Mouse (Mus musculus) stomach, embryonic 16.5 days (tissue): ENCODE data around the gene Phip. TPM values are rescaled to one million over a fixed set of nuclear protein-coding genes. Genes with fewer than 3 reads are reported as not detected.

ENCODE experiments used
- ATAC-seq: fragments of 200-750 bp; cut with Nextera tagmentation; 2 replicates; pipeline ENCODE4 v1.8.0; 2017; ENCODE audit warnings: moderate number of reproducible peaks, moderate TSS enrichment; ENCODE audit not compliant: insufficient read depth, low FRiP score
- H3K27ac ChIP-seq: fragments of 300-500 bp; sonication (generic); 2 replicates; pipeline ENCODE4 v1.5.1; 2014; ENCODE audit warnings: low read length
- H3K27me3 ChIP-seq: fragments of 300-500 bp; sonication (generic); 2 replicates; pipeline ENCODE4 v1.6.1; 2014; ENCODE audit warnings: low read length, control low read depth, mixed read lengths; ENCODE audit not compliant: control insufficient read depth, insufficient read depth
- H3K36me3 ChIP-seq: fragments of 300-500 bp; sonication (generic); 2 replicates; pipeline ENCODE4 v1.6.1; 2014; ENCODE audit warnings: low read length; ENCODE audit not compliant: control insufficient read depth, insufficient read depth
- H3K4me1 ChIP-seq: fragments of 300-500 bp; sonication (generic); 2 replicates; pipeline ENCODE4 v1.6.1; 2014; ENCODE audit warnings: low read length, control low read depth, mixed read lengths; ENCODE audit not compliant: control insufficient read depth, insufficient read depth
- H3K4me2 ChIP-seq: fragments of 300-500 bp; sonication (generic); 2 replicates; pipeline ENCODE4 v1.6.1; 2014; ENCODE audit warnings: low read depth, low read length, mixed read lengths
- H3K4me3 ChIP-seq: fragments of 300-500 bp; sonication (generic); replicated peaks from 2 replicates; pipeline ENCODE4 v1.5.1; 2014; ENCODE audit warnings: mild to moderate bottlenecking, low read length
- H3K9ac ChIP-seq: fragments of 300-500 bp; sonication (generic); 2 replicates; pipeline ENCODE4 v1.6.1; 2014; ENCODE audit warnings: low read length
- H3K9me3 ChIP-seq: fragments of 300-500 bp; sonication (generic); replicated peaks from 2 replicates; pipeline ENCODE4 v1.6.1; 2016; ENCODE audit warnings: low read length, control low read depth; ENCODE audit not compliant: control insufficient read depth
- WGBS: fragments of 180-500 bp; shearing (Covaris S2); extraction: QIAGEN DNeasy Blood & Tissue Kit; methylation state at CpG from one replicate; pipeline ENCODE4 v1.1.7; 2014; 5-methylcytosine and 5-hydroxymethylcytosine counted together
- polyA plus RNA-seq: library from polyadenylated mRNA; unstranded; fragments of >200 nt; fragmentation: Nextera tagmentation; extraction: Ambion mirVana; gene quantifications from 2 replicates; pipeline ENCODE4 v1.2.1, GENCODE M21; 2015

Phip gene
- polyA plus RNA-seq = 53.8 and 60.1 TPM in 2 replicates

DNA sequence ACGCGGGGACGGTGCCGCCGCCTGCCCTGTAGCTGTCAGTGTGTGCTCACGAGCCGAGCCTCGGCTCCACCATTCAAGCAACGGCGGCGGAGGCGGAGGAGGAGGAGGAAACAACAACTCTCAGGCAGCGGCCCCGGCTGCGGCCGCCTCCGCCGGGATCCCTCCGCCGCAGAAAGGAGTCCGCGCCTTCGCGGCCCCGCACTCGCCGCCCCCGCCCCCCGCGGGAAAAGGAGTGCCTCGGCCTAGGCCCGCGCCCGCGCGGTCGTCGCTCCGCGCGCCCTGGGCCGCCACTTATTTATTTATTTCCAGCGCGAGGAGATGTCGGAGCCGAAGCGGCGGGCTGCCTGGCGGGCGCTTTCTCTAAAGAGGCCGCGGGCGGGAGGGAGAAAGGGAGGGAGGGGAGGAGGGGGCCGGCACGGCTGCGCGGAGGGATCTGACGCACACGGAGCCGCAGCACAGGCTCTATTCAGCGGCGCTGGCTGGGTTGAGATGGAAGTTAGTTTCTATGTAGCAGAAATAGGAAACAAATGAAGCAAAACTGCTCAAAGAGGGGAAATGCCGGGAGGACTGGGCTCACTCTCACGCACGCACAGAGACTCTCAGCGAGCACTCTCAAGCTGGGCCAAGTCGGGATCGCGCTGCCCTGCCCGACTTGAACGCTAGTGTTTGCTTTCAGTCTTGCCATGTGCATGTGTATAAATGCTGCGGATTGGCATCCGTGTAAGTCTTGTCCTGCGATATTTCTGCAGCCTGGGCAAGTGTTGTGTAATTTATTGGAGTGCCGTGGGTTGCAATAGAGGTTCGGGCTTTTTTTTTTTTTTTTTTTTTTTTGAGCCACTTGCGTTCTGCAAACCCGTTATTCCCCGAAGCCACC lies at the start of gene Phip:
TSS of gene Phip (minus strand) at position 175 of the 874 bp plus-strand sequence.
- Histone ChIP-seq H3K9ac (peak within 1 kb of the TSS; percentile 97), H3K4me3 (peak within 1 kb of the TSS; percentile 93)
- under 1% methylated on average over 79 of the region's 79 CpGs for WGBS

DNA sequence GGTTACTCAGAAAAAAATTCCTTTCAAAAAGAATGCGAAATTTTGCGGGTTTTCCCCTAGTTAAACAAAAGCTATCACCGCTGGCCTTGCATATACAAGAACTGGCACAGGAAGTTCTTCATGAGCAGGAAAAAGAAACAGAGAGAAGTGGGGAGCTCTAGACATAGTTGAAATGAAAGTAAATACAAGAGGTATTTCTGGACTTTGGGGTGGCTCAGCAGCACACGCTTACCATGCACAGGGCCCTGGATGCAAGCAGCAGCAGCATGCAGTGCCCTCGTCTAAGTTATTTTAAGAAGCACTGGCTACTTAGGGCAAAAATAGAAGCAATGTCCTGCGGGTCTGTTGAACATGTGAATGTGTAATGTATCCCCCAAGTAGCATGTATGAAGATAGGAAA lies 48.4 kb upstream of the Phip start:
- Histone ChIP-seq H3K4me1 (no peaks in the 10 kb centered on the region), H3K4me3 (no peak overlapping the region), H3K9ac (no peak overlapping the region), H3K27ac (no peak overlapping the region), H3K9me3 (no peaks in the 10 kb centered on the region), H3K27me3 (no peaks in the 10 kb centered on the region), H3K4me2 (no peak overlapping the region), H3K36me3 (no peaks in the 10 kb centered on the region)
- 55% methylated on average over 6 of the region's 6 CpGs for WGBS
- no peak for ATAC-seq

More for the DNA sequence above, at the start of gene Phip:
- peak within 1 kb of the TSS; percentile 69 for H3K4me2 ChIP-seq
- H3K36me3 ChIP-seq = no peaks in the 10 kb centered on the region
- peak within 1 kb of the TSS; percentile 99 for H3K27ac ChIP-seq
- no peaks in the 10 kb centered on the region for H3K9me3 ChIP-seq
- H3K27me3 ChIP-seq = no peaks in the 10 kb centered on the region
- peaks cover 3% of the 10 kb centered on the region for H3K4me1 ChIP-seq
- ATAC-seq = peak; percentile 89

DNA sequence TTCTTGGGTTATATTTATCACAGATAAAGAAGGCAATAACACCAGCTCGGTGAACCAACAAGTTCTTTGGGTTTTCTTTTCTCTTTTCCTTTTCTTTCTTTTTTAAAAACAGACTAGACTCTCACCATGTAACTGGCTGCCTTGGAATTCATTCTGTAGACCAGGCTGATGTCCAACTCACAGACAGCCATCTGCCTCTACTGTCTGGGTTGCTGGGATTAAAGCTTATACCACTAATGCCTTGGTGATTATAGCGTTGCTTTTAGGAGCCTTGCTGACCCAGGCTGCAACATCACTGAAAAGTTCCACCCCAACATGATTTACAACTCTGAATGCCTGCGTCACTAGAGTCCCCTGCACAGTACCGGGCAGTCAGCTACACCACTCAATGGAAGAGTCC lies 39.2 kb upstream of the Phip start:
- H3K4me2 ChIP-seq = no peak overlapping the region
- no peak overlapping the region for H3K4me3 ChIP-seq
- no peaks in the 10 kb centered on the region for H3K9me3 ChIP-seq
- no peaks in the 10 kb centered on the region for H3K36me3 ChIP-seq
- H3K27me3 ChIP-seq = no peaks in the 10 kb centered on the region
- ATAC-seq = no peak
- H3K27ac ChIP-seq = no peak overlapping the region
- H3K4me1 ChIP-seq = no peaks in the 10 kb centered on the region
- 72% methylated on average over 4 of the region's 4 CpGs for WGBS
- no peak overlapping the region for H3K9ac ChIP-seq

DNA sequence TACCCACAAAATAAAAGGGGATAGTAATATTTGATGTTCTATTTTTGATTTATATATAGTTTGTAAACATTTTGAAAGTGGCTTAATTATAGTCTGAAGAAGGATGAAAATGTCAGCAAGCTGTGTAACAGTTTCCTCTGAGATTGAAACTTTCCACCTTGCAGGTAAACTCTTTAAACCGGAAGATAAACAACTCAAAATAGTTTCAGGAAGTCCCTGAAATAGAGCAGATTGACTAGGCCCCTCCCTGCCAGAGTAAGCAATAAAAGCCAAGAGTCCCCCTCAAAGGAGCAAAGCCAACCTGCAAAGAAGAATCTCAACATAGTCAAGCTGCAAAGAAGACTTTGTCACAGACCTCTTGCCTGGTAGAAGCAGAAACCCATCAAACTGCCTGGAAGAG lies 33.0 kb upstream of the Phip start:
- 82% methylated on average over 1 of the region's 1 CpGs for WGBS
- H3K4me1 ChIP-seq = no peaks in the 10 kb centered on the region
- no peak for ATAC-seq
- no peaks in the 10 kb centered on the region for H3K9me3 ChIP-seq
- no peak overlapping the region for H3K9ac ChIP-seq
- H3K27me3 ChIP-seq = no peaks in the 10 kb centered on the region
- no peak overlapping the region for H3K4me2 ChIP-seq
- no peak overlapping the region for H3K4me3 ChIP-seq
- no peak overlapping the region for H3K27ac ChIP-seq
- H3K36me3 ChIP-seq = no peaks in the 10 kb centered on the region

DNA sequence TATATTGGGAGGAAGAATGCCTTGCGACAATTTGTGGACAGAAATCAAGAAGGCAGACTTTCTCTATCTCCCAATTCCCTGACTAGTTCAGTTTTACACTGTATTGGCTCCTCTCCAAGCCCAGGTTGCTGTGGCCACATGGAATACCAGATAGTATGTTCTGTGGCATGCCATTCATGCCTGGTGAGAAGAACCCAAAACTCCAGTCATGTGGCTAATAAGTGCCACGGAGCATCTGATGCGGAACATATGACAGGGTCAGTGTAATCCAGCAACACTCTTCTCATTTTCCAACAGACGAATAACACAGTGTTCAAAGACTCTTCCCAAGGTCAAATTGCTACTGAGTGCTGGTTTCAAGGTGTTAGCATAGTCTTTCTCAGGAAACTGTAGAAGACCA lies 26.0 kb upstream of the Phip start:
- ATAC-seq = no peak
- Histone ChIP-seq H3K4me3 (no peak overlapping the region), H3K27me3 (no peaks in the 10 kb centered on the region), H3K9me3 (no peaks in the 10 kb centered on the region), H3K4me1 (0 out of 2 replicates have a peak, but pooled peaks cover 3% of the 10 kb centered on the region), H3K4me2 (no peak overlapping the region), H3K36me3 (no peaks in the 10 kb centered on the region), H3K9ac (no peak overlapping the region), H3K27ac (no peak overlapping the region)
- WGBS = 86% methylated on average over 4 of the region's 4 CpGs

DNA sequence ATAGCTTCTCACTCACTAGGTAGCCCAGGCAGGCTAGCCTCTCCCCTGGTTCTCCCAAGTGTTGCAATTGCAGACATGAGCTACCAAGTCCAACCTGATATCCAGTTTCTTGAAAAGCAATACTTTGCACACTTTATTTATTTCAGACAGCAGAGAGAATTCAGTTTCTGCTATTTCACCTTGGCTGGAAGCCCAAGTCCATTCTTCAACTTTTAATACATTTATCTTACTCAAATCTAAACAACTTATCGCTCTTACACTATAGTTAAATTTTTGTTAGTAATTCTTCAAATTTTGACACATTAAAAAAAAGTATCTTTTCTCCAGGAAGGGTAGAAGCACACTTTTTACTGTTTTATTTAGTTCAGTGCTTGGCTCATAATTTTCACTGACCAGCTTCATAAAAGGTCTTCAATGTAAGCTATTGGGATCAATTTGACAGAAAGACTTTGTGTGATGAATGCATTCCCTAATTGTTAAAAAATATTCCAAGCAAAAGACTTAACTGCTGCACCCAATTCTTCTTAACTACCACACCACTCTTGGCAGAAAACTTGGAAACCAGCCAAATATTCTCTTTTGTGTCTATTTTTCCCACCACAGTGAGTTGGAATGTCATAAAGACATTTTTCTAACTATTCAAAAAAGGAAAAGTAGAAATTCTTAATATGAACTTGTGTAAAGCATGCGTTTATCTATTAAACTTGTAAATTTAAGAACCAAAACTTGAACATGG lies 22.6 kb upstream of the Phip start:
- H3K36me3 ChIP-seq = no peaks in the 10 kb centered on the region
- ATAC-seq = peak; percentile 47; the same call in 1 of the 2 replicates
- peak overlapping the region; percentile 32; the same call in 1 of the 2 replicates for H3K27ac ChIP-seq
- no peaks in the 10 kb centered on the region for H3K9me3 ChIP-seq
- no peak overlapping the region for H3K4me2 ChIP-seq
- H3K4me3 ChIP-seq = no peak overlapping the region
- no peaks in the 10 kb centered on the region for H3K27me3 ChIP-seq
- WGBS = 38% methylated on average over 2 of the region's 2 CpGs
- H3K4me1 ChIP-seq = 0 out of 2 replicates have a peak, but pooled peaks cover 3% of the 10 kb centered on the region
- no peak overlapping the region for H3K9ac ChIP-seq

DNA sequence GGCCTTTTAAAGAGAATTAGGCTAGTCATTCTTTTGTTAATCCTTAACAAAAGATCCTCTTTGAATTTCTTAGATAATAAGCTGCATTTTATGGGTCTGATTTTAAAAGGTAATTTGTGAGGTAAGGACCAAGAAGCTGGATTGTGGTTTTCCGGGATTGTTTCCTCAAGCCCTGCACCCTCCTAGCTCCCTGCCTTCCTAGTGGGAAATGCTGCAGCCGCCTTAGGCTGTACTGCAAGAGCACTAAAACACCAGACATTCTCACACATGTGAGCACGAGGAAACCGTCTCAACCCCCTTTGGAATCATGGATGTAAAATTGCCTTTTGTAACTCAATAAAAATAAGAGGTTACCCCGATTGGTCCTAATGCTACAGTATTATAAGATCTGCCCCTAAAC lies 1.6 kb upstream of the Phip start:
- no peaks in the 10 kb centered on the region for H3K36me3 ChIP-seq
- no peaks in the 10 kb centered on the region for H3K27me3 ChIP-seq
- H3K9ac ChIP-seq = no peak overlapping the region; the same call in 1 of the 2 replicates
- no peaks in the 10 kb centered on the region for H3K9me3 ChIP-seq
- 43% methylated on average over 5 of the region's 5 CpGs for WGBS
- H3K27ac ChIP-seq = no peak overlapping the region
- no peak overlapping the region for H3K4me3 ChIP-seq
- H3K4me2 ChIP-seq = peak overlapping the region; percentile 69
- H3K4me1 ChIP-seq = peaks cover 3% of the 10 kb centered on the region; the same call in 1 of the 2 replicates
- ATAC-seq = no peak

DNA sequence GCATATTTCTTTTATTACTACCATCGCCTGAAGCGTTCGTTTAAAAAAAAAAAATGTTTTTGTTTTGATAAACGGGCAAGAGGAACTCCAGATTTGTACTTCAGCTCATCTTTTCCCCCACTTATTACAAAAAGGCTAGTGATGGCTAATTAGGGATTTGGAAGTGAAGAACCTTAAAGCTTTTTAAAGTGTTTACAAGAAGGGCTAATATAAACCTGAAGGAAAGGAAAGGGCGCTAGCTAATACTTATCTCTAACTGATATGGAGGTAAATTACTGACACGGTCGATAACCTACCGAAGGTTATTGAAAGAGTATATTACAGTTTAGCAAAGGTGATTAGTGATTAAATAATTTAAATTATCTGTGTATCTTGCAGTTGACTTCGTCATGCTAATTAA lies 903 bp upstream of the Phip start:
- WGBS = under 1% methylated on average over 9 of the region's 9 CpGs
- H3K9ac ChIP-seq = peak overlapping the region; percentile 97
- peak overlapping the region; percentile 93 for H3K4me3 ChIP-seq
- ATAC-seq = no peak
- H3K36me3 ChIP-seq = no peaks in the 10 kb centered on the region
- H3K27ac ChIP-seq = peak overlapping the region; percentile 99
- peak overlapping the region; percentile 69 for H3K4me2 ChIP-seq
- no peaks in the 10 kb centered on the region for H3K27me3 ChIP-seq
- H3K9me3 ChIP-seq = no peaks in the 10 kb centered on the region
- peaks cover 3% of the 10 kb centered on the region for H3K4me1 ChIP-seq

DNA sequence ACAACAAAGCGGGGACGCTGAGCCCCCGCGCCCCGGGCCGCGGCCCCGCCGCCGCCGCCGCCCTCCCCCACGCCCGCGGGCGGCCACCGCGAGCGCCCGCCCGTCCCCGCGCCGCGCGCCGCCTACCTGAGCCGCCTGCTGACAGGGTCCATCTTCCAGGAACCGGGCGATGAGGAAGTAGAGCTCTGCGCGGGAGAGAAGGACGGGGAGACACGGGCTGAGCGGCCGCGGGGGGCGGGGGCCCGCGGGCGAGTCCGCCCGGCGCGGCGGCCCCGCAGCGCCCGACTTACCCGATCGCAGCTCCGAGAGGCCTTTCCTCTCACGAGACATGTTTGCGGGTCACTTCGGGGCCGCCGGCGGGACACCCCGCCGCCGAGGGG lies 364 bp downstream of the Phip start:
- peak; percentile 14; the same call in 1 of the 2 replicates for ATAC-seq
- WGBS = under 1% methylated on average over 46 of the region's 61 CpGs
- peak overlapping the region; percentile 63 for H3K4me2 ChIP-seq

More for the DNA sequence above, 364 bp downstream of the Phip start:
- Histone ChIP-seq H3K4me1 (peaks cover 3% of the 10 kb centered on the region), H3K27me3 (no peaks in the 10 kb centered on the region), H3K27ac (peak overlapping the region; percentile 99), H3K4me3 (peak overlapping the region; percentile 93), H3K9ac (peak overlapping the region; percentile 97), H3K9me3 (no peaks in the 10 kb centered on the region), H3K36me3 (no peaks in the 10 kb centered on the region)
